Mouse (Mus musculus) adrenal gland, postnatal 4 days (tissue): ENCODE data around the gene Baat. TPM values are rescaled to one million over a fixed set of nuclear protein-coding genes. Genes with fewer than 3 reads are reported as not detected.
"Not testable (repeated sequence)": the region's sequence is repeated elsewhere in the genome, so short reads cannot be mapped to it uniquely, and the experiment has no call there.

ENCODE experiments used
- DNase-seq, 2 experiments: peaks; one replicate each; pipeline ENCODE4 v3.0.0; 2021 to 2022; ENCODE audit warnings: low spot score in 2 of 2, mixed read lengths in 2 of 2
- long read RNA-seq, 2 experiments: library from polyadenylated mRNA; stranded (forward); transcript quantifications; one replicate each; pipeline ENCODE4 v2.0.0; 2021
- total RNA-seq, 2 experiments: library from RNA; stranded (reverse); gene quantifications; 2 replicates each; pipeline ENCODE4 v1.2.3; 2021

The Baat gene
- 1 to 10 TPM in 1 of 2 experiments, under 1 TPM in 1; 0.50 to 2.0 TPM for total RNA-seq
- long read RNA-seq, experiment 1, partial matches to known transcripts = 0 of 1 reads
- long read RNA-seq, experiment 1, other reads (novel, unspliced or antisense) = 0 of 1 reads
- long read RNA-seq, experiment 2 = 0 reads

DNA sequence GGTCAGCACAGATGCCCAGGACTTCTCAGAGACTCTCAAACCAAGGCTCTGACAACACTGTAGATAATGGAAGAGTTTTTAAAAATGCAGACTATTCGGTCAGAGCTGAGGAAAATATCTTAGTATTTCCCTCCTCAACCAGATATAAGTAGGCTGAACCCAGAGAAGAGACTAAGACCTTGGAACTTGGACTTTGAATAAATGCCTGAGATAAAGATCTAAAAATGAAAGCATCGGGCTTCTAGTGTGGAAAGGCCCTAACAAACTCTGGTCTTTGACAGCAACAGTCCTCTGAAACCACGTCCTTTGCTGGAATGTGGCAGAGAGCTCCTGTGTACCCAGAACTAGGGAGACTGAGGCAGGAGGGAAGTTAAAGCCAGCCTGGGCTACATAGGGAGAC lies at the start of gene Baat:
Gene Baat, minus strand, starts transcription at position 172 of the 400 bp plus-strand sequence.
- no peak for DNase-seq

- no peak for DNase-seq
Measured at GRCm38 (mm10) chr4:49553380-49553779, 47.0 kb upstream of the Baat start.

- no peak for DNase-seq
Measured at GRCm38 (mm10) chr4:49549383-49549782, 43.0 kb upstream of the Baat start, which contains the start of gene Aldob. Gene Aldob (minus strand): TSS chr4:49549546.

DNA sequence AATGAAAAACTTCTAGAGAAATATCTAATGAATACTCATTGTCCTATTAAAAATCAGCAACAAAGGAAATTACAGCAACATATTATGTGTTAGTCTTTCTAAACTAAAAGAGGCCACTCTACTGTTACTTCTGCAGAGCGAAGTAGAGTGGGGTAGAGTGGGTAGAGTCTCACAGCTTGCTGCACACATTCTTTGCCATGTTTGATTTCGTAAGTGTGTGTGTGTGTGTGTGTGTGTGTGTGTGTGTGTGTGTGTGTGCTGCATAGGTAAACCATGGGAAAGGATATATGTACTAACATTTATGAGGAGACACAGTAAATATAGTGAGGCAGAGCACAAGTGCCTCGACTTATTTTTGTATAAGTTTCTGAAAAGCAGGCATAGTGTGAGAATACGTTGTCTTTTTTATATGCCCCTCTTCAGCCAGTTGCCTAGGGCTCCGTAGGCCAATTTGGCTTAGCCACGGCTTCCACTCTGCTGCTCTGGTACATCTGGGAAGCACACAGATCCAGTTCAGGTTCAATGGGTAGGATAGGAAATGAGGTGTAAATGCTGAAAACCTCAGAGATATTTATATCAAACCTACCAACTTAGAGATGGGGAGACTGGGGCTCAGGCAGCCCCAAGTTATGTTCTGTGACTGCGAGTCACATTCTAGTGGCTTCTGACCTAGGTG lies 41.3 kb upstream of the Baat start:
- no peak for DNase-seq

DNA sequence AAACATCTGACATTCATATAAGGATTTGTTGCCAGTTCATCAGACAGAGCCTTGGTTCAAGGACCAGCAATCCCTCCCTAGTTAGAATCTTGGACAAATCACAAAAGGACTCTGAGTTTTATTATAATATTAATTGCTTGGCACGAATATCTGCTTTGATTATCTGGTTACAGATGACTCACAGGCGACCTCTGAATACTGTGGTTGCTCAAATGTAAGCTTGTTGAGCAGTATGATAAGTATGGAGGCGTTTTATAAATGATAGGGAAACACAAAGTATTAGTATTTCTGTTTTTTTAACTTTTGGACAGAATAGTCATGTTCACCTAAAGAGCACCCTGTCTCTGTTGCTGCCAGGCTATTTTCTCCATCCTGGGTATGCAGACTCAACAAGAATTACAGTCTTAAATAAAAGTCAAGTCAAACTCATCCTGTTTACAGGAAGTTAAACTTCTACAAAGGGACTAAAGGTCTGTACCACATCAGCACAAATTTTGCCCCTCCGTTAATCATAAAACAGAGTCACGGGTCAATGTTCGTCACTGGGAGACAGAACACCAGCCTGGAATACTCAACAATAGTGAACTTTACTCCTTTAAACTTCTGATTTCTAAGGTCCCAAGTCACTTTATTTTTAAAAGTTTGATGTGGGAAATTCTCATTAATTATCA lies 40.7 kb upstream of the Baat start:
- no peak for DNase-seq

DNA sequence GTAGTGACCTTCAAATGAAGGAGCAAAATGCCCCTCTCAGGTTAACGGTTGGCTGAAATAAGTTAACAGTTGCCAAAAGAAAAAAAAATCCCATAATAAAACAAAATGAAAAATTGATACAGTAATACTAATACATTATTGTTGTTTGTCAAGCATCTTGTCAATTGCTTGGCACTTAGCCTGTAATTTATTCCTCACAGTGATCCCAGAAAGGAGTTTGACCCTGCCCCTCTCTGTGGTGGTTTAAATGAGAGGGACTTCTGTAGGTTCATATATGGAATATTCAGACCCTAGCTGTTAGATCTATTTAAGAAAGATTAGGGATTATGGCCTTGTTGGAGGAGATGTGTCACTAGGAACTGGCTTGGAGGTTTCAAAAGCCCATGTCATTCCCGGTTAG lies 39.7 kb upstream of the Baat start:
- DNase-seq = no peak

DNA sequence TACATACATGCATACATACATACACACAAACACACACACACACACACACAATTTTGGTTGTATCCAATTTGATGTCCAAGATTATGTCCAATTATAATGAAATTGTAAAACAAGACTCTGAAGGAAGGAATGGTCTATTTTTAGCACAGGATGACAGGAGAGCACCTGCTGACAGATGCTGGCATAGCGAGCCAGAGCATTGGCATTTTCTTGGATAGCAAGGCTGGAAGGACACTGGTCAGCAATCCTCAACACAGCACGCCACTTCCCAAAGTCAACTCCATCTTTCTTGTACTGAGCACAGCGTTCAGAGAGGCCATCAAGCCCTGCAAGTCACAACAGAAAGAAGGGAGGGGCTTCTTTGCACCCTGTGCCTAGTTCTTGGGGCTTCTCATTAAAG lies 34.6 kb upstream of the Baat start:
- DNase-seq = no peak

DNA sequence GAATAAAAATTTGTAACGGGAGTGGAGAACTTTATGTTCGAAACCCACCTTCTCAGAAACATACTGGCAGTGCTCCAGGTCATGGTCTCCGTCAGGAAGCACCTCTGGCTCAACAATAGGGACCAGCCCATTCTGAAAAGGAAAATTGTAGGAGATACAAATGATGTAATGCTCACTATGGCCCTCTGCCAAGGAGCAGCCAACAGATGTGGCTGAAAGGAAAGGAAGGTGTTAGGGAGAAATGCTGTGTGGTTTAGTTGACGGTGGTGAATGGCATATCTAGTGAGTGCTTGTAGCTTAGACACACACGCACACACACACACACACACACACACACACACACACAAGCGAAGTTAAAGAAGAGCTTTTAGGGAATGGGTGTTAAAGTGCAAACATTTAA lies 33.3 kb upstream of the Baat start:
- no peak for DNase-seq

- DNase-seq = no peak
Measured at GRCm38 (mm10) chr4:49536671-49537070, 30.3 kb upstream of the Baat start.

DNA sequence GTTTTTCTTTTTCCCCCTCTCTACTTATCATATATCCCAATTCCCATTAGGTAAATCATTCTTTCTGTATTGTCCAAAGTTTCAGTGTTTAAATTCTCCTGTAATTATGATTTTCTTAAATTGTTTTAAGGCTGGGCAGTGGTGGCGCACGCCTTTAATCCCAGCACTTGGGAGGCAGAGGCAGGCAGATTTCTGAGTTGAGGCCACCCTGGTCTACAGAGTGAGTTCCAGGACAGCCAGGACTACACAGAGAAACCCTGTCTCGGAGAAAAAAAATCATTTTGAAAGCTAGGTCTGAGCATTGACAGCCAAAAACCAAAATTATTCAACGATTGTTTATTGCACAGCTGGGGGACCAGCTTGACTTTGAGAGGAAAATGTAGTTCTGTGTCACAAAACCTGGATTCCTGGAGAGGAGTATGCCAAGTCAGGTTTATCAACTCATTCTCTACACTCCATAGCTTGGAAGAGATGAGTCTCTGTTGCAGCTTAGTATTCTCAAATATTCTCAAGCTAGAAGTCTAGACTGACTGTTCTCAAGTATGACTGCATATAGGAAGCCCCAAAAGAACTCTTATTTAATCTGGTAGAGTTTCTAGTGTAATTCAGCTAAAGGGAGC lies 29.4 kb upstream of the Baat start:
- DNase-seq = no peak

DNA sequence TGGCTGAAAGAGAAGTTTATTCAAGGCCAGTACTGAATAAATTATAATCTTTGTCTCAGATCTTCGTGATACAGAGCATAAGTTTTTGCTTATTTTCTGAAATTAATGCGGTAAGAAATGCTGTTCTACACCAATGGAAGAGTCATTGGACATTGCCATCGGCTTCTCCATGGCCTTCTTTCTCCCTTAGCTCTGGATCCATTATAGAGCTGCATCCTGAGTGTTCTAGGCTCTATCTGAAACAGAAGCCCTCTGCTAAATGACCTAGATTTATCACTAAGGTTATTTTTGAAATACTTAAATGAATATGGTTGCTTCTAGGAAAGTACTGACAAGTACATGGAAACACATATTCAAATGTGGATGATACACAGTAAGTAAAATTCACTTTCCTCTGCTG lies 28.7 kb upstream of the Baat start:
- no peak for DNase-seq

GRCm38 (mm10) chr4:49522576-49522975 lies 16.2 kb upstream of the Baat start:
- no peak for DNase-seq

GRCm38 (mm10) chr4:49521346-49521745 lies 15.0 kb upstream of the Baat start:
- no peak for DNase-seq

GRCm38 (mm10) chr4:49520572-49521340 lies 14.4 kb upstream of the Baat start, which contains the start of the genes Mrpl50 and Zfp189:
Gene Mrpl50 (minus strand): TSS chr4:49521093.
Gene Zfp189 (plus strand): TSS chr4:49521176.
- peak; percentile 56 to 81 for DNase-seq

DNA sequence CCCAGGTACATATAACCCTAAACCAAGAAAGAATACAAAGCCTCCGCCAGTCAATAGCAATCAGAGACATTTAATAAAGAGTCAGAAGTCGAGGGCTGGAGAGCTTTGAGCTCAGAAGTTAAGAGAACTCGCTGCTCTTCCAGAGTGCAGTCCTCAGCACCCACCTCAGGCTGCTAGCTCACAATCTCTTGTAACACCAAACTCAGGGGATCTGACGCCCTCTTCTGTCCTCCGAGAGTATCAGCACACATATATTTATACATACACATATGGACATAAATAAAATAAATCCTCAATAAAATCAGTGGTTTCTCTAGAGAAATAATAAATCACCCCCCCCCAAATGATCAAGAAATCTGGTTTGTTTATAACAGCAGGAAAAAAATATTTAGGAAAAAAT lies 13.1 kb upstream of the Baat start:
- no peak for DNase-seq

GRCm38 (mm10) chr4:49514441-49514840 lies 8.1 kb upstream of the Baat start:
- no peak for DNase-seq

DNA sequence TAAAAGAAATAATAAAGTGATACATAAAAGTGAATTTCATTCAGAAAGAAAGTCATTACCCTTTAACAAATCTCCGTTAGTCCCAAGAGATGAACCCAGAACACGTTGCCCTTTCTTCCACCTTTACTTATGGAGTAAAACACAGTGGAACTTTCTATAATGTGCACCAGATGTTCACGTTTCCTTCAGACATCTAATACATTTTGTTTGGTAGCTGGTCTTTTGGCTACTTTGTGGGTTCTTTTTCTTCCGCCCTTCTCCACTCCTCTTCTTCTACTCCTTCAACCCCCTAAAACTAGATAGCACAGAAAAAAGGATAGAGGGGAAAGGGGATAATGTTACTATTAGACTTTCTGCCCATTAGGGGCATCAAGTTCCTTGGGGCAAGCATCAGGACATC lies 6.3 kb upstream of the Baat start:
- no peak for DNase-seq

- not testable (repeated sequence) for DNase-seq
Measured at GRCm38 (mm10) chr4:49510236-49510835, 4.0 kb upstream of the Baat start.

- DNase-seq = no peak
Measured at GRCm38 (mm10) chr4:49509183-49509582, 2.8 kb upstream of the Baat start.

DNA sequence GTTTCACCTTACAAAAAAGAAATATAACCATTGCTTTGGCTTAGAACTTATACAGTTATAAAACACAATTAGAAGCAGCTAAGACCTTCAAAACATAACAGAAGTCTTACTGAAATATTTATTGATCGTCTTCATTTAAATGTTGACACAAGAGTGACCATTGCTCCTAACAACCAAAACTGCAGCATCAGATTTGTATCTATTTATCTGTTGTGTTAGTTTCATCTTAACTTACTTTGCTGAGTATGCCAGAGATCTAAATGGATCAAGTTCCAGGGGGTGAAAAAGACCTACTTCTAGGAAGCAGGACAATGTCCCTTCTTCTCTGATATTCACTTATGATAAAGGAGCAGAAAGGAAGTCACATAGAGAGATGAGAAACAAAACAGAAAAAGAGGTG lies 2.8 kb downstream of the Baat start:
- no peak for DNase-seq
